Mouse (Mus musculus) E14TG2a.4 (cell line): Measurements from ENCODE around the gene Ell.

Experiments used
- H3K27me3 ChIP-seq: 2 replicates; pipeline ENCODE4 v1.6.1; 2014; ENCODE audit warnings: low read length, control low read depth; ENCODE audit not compliant: insufficient read depth
- H3K36me3 ChIP-seq: 2 replicates; pipeline ENCODE4 v1.6.1; 2014; ENCODE audit warnings: low read length, control low read depth; ENCODE audit not compliant: insufficient read depth
- H3K4me1 ChIP-seq: replicated peaks from 2 replicates; pipeline ENCODE4 v1.6.1; 2014; ENCODE audit warnings: low read depth, low read length, control low read depth
- H3K4me3 ChIP-seq: replicated peaks from 2 replicates; pipeline ENCODE4 v1.5.1; 2014; ENCODE audit warnings: mild to moderate bottlenecking, low read length
- H3K9me3 ChIP-seq: 2 replicates; pipeline ENCODE4 v1.6.1; 2014; ENCODE audit warnings: low read length, control low read depth
- CTCF ChIP-seq: conservative IDR thresholded peaks from 2 replicates; pipeline ENCODE4 v1.5.1; 2014; ENCODE audit warnings: low read length
- NANOG ChIP-seq: IDR thresholded peaks from 2 replicates; pipeline ENCODE4 v1.6.1; 2014; ENCODE audit warnings: borderline replicate concordance, low read length, mixed read lengths
- POU5F1 ChIP-seq: IDR thresholded peaks from 2 replicates; pipeline ENCODE4 v1.6.1; 2014; ENCODE audit warnings: low read length, borderline replicate concordance

The Ell gene

DNA sequence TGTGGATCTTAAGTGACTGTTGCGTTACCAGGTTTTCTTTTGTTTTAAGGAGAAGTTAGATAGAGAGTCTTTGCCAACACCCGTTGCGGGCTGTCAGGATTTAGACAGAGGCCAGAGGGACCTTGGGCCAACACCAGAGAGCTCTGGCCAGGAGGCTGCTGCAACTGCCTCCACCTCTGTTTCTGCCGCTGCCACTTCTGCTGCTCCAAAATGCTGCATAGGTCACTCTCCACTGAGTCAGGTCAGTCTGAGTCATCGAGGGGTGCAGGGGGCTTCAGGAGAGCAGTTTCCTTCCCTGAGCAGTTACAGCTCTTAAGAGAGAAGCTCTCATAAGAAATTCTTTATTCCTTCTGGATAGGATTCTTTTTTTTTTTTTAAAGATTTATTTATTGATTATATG, 87.8 kb downstream of the Ell start:
- no peak for TF ChIP-seq NANOG
- no peak for TF ChIP-seq CTCF
- no peak for TF ChIP-seq POU5F1
- Histone ChIP-seq H3K4me3 (no peak overlapping the region), H3K36me3 (no peaks in the 10 kb centered on the region), H3K4me1 (peaks cover 29% of the 10 kb centered on the region), H3K9me3 (0 out of 2 replicates have a peak, but pooled peaks cover 4% of the 10 kb centered on the region), H3K27me3 (peaks cover 21% of the 10 kb centered on the region)

DNA sequence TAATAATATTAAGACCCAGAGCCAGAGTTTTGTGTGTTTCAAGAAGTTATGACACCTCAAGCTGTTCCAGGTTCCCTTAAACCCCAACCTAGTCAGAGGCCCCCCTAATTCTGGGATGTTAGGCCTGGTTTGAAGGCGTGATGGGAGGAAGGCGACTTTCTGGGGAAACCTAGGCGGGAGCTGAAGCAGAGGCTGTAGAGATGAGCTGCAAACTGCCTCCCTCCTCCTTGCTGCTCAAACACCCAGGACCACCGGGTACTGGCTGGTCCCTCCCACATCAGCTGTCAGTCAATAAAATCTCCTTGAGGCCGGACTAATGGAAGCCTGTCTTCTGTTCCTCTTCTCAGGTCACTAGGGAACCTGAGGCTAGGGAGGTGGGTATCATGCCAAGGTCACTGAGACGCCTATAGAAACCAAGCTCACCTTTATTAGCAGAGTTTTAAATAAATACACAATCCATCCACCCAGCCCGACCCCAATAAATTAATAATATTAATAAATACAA, 89.8 kb downstream of the Ell start:
- Histone ChIP-seq H3K4me3 (peak overlapping the region; percentile 76; the same call in 1 of the 2 replicates), H3K9me3 (0 out of 2 replicates have a peak, but pooled peaks cover 4% of the 10 kb centered on the region), H3K36me3 (no peaks in the 10 kb centered on the region), H3K27me3 (peaks cover 11% of the 10 kb centered on the region), H3K4me1 (peaks cover 49% of the 10 kb centered on the region)
- TF ChIP-seq POU5F1 (no peak), CTCF (no peak), NANOG (no peak)

DNA sequence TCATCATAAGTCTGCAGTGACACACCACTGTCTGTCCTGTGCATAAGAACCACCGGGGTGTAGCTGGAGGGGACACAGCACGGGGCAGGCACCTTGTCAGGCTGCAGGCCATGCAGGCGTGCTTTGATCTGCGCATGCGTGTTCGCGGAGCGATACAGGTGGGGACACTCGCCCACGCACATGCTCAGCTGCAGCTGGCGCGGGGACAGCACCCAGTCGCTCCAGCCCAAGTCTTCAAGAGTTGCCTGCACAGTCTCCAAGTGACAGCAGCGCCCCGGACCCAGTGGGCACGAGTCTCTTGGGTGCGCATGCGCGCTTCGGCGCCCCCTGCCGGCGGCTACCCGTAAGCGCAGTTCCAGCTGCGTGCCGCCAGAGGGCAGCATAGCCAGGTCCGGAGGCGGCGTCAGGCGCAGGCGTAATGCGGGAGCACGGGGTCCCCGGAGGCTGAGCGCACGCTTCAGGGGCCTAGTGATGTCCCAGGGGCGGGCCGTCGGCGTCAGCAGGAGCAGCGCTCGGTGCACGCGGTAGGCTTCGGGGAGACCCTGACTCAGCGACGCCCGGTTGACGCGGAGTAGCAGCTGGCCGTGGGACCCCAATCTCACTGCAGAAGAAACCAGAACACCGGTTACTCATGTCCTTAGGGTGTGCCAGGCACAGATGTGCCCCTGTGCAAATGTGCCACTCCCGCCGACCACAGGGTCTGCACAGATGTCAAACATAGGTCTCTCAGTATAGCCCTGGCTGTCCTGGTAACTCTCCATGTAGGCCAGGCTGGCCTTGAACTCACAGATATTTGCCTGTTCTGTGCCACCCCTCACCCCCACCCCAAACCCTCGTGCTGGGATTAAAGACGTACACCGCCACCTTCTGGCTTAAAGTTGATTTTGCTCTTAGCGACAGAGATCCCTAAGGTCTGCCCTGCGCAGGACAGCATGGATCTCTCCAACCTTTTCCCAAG, 90.6 kb downstream of the Ell start:
- peaks cover 5% of the 10 kb centered on the region for H3K27me3 ChIP-seq
- TF ChIP-seq POU5F1 (no peak), CTCF (peak; percentile 26)
- peaks cover 49% of the 10 kb centered on the region for H3K4me1 ChIP-seq
- 0 out of 2 replicates have a peak, but pooled peaks cover under 1% of the 10 kb centered on the region for H3K9me3 ChIP-seq
- no peaks in the 10 kb centered on the region for H3K36me3 ChIP-seq
- H3K4me3 ChIP-seq: peak overlapping the region; percentile 76

DNA sequence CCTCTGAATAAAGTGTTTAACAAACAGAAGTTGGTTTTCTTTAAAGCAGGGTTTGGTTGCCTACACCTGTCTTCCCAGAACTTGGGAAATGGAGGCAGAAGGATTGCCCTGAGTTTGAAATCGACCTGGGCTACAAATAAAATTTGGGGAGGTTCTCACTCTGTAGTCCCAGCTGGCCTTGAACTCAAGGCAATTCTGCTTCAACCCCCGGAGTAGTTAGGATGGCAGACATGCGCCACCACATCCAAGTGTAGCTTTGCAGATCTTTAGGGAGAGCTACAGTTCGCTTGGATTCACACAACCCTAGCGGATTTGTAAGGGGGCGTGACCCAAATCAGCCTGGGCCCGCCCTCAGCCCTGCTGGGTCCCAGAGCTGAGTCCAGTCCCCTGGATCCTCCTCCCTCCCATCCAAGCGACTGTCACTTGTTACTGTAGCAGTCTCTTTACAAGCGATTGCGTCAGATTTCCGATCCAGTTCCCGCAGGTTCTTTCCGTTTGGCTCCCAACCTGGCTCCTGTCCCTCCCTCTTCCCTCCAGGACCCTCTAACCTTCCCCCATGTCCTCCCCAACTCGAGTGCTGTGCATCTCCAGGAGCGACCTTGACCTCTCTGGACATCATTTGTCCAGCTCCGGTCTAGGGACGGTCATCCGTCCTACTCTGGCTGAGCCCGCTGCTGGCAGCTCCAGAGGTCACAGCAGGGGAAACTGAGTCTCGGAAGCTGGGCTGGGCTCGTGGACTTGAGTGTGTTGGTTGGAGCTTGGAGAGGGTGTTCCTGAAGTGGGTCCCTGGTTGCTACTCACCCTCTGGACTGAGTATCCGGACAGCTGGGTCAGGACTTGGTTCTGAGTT, 91.5 kb downstream of the Ell start:
- TF ChIP-seq NANOG (no peak), POU5F1 (no peak), CTCF (no peak)
- no peaks in the 10 kb centered on the region for H3K36me3 ChIP-seq
- H3K4me1 ChIP-seq: peaks cover 55% of the 10 kb centered on the region
- no peaks in the 10 kb centered on the region for H3K9me3 ChIP-seq
- H3K27me3 ChIP-seq: peaks cover 5% of the 10 kb centered on the region; the same call in 1 of the 2 replicates
- H3K4me3 ChIP-seq: peak overlapping the region; percentile 76

DNA sequence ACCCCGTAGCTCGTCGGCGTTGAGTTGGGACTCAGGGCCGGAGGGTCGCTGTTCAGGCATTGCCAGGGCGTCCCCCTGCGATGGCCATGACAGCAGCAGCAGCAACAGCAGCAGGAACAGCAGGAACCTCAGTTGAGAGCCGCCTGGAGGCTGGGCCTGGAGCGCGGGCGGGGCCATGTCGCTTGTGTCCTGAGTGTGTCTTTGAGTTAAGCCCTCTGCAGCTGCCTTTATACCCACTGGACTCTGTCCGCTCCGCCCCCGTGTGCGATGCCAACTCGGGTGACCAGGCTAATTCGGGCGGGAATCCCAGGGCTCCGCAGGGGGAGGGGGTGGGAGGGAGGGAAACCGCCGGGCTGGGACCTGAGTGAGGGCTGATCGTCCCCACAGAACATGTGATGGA, 92.2 kb downstream of the Ell start:
- H3K9me3 ChIP-seq: no peaks in the 10 kb centered on the region
- peaks cover 58% of the 10 kb centered on the region for H3K4me1 ChIP-seq
- no peak for TF ChIP-seq POU5F1
- no peak for TF ChIP-seq NANOG
- peaks cover 5% of the 10 kb centered on the region; the same call in 1 of the 2 replicates for H3K27me3 ChIP-seq
- H3K36me3 ChIP-seq: no peaks in the 10 kb centered on the region
- peak overlapping the region; percentile 76 for H3K4me3 ChIP-seq

DNA sequence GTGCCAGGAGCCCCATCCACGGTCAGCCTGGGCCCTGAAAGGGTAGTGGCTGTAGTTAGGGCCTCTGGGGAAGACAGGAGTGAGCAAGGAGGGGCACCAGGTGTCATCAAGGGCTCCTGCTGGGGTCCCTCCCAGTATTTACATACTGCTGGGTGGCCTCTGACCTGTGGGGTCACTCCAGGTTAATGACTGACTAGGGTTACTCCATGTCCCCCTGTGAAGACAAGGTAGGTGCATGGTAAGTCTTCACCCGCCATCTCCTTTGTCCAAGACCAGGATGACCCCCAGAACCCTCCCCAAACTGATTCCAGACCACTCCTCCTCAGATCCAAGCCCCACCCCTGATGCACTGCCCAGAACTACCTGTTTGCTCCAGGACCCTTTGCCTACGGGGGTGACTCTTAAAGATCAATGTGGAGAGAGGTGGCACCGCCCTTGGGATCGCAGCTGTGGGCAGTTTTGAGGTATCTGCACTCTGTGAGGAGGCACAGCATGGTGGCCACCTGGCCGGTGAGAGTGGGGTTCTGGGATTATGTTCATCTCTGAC, 93.2 kb downstream of the Ell start, which contains the start of gene Gdf15:
TSS of gene Gdf15 (minus strand) at position 111 of the 547 bp plus-strand sequence.
- Histone ChIP-seq H3K4me3 (peak within 1 kb of the TSS; percentile 76), H3K36me3 (no peaks in the 10 kb centered on the region), H3K9me3 (no peaks in the 10 kb centered on the region), H3K27me3 (peaks cover 5% of the 10 kb centered on the region; the same call in 1 of the 2 replicates), H3K4me1 (peaks cover 68% of the 10 kb centered on the region)
- TF ChIP-seq CTCF (no peak), NANOG (no peak), POU5F1 (no peak)

DNA sequence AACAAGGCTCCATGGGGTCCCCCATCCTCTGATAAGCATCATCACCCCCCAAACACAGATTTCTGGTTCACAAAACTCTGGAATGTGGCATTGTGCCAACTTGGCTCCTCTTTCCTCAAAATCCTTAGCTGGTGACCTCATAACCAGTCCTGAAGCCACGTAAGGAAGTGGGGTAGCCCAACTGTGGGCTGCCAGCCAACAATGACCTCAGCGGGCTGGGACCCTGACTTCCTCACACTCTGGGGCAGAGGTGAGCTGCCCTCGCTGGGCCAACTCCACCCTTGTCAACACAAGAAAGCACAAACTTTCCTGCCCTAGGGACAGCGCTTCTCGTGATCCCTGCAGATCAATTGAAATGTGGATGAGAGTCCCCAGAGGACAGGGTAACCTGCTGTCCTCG, 94.8 kb downstream of the Ell start:
- TF ChIP-seq NANOG (no peak), POU5F1 (no peak), CTCF (no peak)
- H3K4me1 ChIP-seq: peaks cover 82% of the 10 kb centered on the region
- no peaks in the 10 kb centered on the region for H3K36me3 ChIP-seq
- H3K4me3 ChIP-seq: no peak overlapping the region
- no peaks in the 10 kb centered on the region for H3K9me3 ChIP-seq
- H3K27me3 ChIP-seq: no peaks in the 10 kb centered on the region
